Mouse (Mus musculus) 3134 (cell line): ENCODE data around the gene Ocrl.

Experiments used
- DNase-seq: peaks from one replicate; pipeline ENCODE4 v3.0.0-alpha.2; 2011; ENCODE audit warnings: low spot score; ENCODE audit not compliant: insufficient read length; ENCODE audit errors: extremely low read depth

Gene Ocrl

GRCm38 (mm10) chrX:47976551-47976950 lies 64.4 kb downstream of the Ocrl start:
- DNase-seq = peak; percentile 69

GRCm38 (mm10) chrX:47977078-47977477 lies 64.9 kb downstream of the Ocrl start:
- DNase-seq = no peak

- peak; percentile 76 for DNase-seq
Measured at GRCm38 (mm10) chrX:47985000-47985619, 72.9 kb downstream of the Ocrl start.

GRCm38 (mm10) chrX:47988024-47988423 lies 75.8 kb downstream of the Ocrl start:
- DNase-seq = peak; percentile 52

- no peak for DNase-seq
Measured at GRCm38 (mm10) chrX:47992606-47993005, 80.4 kb downstream of the Ocrl start.

GRCm38 (mm10) chrX:47998412-47998811 lies 86.2 kb downstream of the Ocrl start:
- no peak for DNase-seq

GRCm38 (mm10) chrX:48001151-48001550 lies 89.0 kb downstream of the Ocrl start:
- DNase-seq = no peak

GRCm38 (mm10) chrX:48004786-48005185 lies 92.6 kb downstream of the Ocrl start:
- no peak for DNase-seq

GRCm38 (mm10) chrX:48006062-48006461 lies 93.9 kb downstream of the Ocrl start:
- DNase-seq = no peak

- DNase-seq = no peak
Measured at GRCm38 (mm10) chrX:48011656-48012055, 99.5 kb downstream of the Ocrl start.
